Mouse (Mus musculus): Measurements from ENCODE around the gene Rpl15. TPM values are rescaled to one million over a fixed set of nuclear protein-coding genes. Genes with fewer than 3 reads are reported as not detected.

Gene Rpl15
- total RNA-seq, 2 experiments from 2014 or later, result 416 to 533 TPM

Other genes with a start within 250 kb of the Rpl15 start
- 2.9 TPM in 1 of 2 replicates, not detected in the other for gene Nr1d2, start 32.3 kb downstream of the Rpl15 start, total RNA-seq (2015; ENCODE audit: low replicate concordance)
- gene Nr1d2, start 32.3 kb downstream of the Rpl15 start, total RNA-seq (2017; ENCODE audit: low replicate concordance), result 2.0 and 2.5 TPM in 2 replicates
- 0.21 TPM in 1 of 2 replicates, not detected in the other for gene Nkiras1, start 255 bp downstream of the Rpl15 start, total RNA-seq (2015; ENCODE audit: low replicate concordance)
- gene Nkiras1, start 255 bp downstream of the Rpl15 start, total RNA-seq (2017; ENCODE audit: low replicate concordance), result 2.4 and 3.5 TPM in 2 replicates
- 12.3 and 36.8 TPM in 2 replicates for gene Ube2e1, start 60.5 kb upstream of the Rpl15 start, total RNA-seq (2015; ENCODE audit: low replicate concordance)
- gene Ube2e1, start 60.5 kb upstream of the Rpl15 start, total RNA-seq (2017; ENCODE audit: low replicate concordance), result 7.0 and 8.2 TPM in 2 replicates

All from erythroblast, adult 5-6 weeks (primary cell).